Mouse (Mus musculus): Measurements from ENCODE around the gene Zswim9. TPM values are rescaled to one million over a fixed set of nuclear protein-coding genes. Genes with fewer than 3 reads are reported as not detected.
"Not testable (repeated sequence)": the region's sequence is repeated elsewhere in the genome, so short reads cannot be mapped to it uniquely, and the experiment has no call there.

The Zswim9 gene
- polyA plus RNA-seq, 1 experiment from 2014 or later = 12.0 TPM

- 90% methylated on average over 11 of the region's 11 CpGs for WGBS
- H3K36me3 ChIP-seq = peaks cover 77% of the 10 kb centered on the region
Measured at GRCm38 (mm10) chr7:13293878-13294855, 15.6 kb upstream of the Zswim9 start.

GRCm38 (mm10) chr7:13291370-13291769 lies 12.8 kb upstream of the Zswim9 start:
- no peak overlapping the region for H3K4me2 ChIP-seq (replicated peaks)
- no peak overlapping the region for H3K27ac ChIP-seq
- no peak overlapping the region for H3K4me3 ChIP-seq
- no peaks in the 10 kb centered on the region for H3K4me1 ChIP-seq
- no peak overlapping the region for H3K9ac ChIP-seq
- no peaks in the 10 kb centered on the region for H3K9me3 ChIP-seq
- no peaks in the 10 kb centered on the region for H3K27me3 ChIP-seq (replicated peaks)
- no peak for ATAC-seq (ENCODE audit: low FRiP score, low read depth)
- WGBS = 86% methylated on average over 2 of the region's 2 CpGs
- H3K36me3 ChIP-seq = peaks cover 68% of the 10 kb centered on the region

More at GRCm38 (mm10) chr7:13293878-13294855, 15.6 kb upstream of the Zswim9 start:
- ATAC-seq (ENCODE audit: low FRiP score, low read depth) = no peak
- no peak overlapping the region for H3K4me3 ChIP-seq
- no peak overlapping the region for H3K27ac ChIP-seq
- H3K4me1 ChIP-seq = no peaks in the 10 kb centered on the region
- H3K4me2 ChIP-seq (replicated peaks) = no peak overlapping the region
- no peaks in the 10 kb centered on the region for H3K9me3 ChIP-seq
- no peak overlapping the region for H3K9ac ChIP-seq
- no peaks in the 10 kb centered on the region for H3K27me3 ChIP-seq (replicated peaks)

- H3K36me3 ChIP-seq = peaks cover 67% of the 10 kb centered on the region
- H3K27me3 ChIP-seq (replicated peaks) = no peaks in the 10 kb centered on the region
- H3K4me3 ChIP-seq = no peak overlapping the region
- H3K27ac ChIP-seq = no peak overlapping the region
- WGBS = 88% methylated on average over 1 of the region's 1 CpGs
- no peak for ATAC-seq (ENCODE audit: low FRiP score, low read depth)
- H3K4me2 ChIP-seq (replicated peaks) = no peak overlapping the region
- H3K9ac ChIP-seq = no peak overlapping the region
- no peaks in the 10 kb centered on the region for H3K9me3 ChIP-seq
- no peaks in the 10 kb centered on the region for H3K4me1 ChIP-seq
Measured at GRCm38 (mm10) chr7:13290041-13290675, 11.6 kb upstream of the Zswim9 start.

DNA sequence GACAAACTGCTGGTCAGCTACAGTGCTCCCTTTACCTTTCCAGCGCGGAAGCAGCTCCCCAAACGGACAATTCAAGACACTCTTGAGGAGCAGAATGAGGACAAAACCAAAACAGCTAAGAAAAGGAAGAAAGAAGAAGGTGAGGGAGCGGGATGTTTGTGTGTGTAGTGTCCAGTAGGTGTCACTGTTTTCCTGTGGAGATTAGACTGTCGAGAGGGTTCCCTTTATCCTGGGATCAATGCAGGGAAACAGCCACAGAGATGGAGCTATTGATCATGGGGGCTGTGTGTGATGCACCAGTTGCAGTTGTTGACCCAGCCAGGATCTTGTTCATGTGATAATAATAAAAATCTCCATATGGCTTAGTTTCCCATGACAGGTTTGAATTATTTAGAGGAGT lies 10.1 kb upstream of the Zswim9 start:
- no peaks in the 10 kb centered on the region for H3K4me1 ChIP-seq
- peak; percentile 63; the same call in 1 of the 2 replicates for ATAC-seq (ENCODE audit: low FRiP score, low read depth)
- 48% methylated on average over 5 of the region's 5 CpGs for WGBS

GRCm38 (mm10) chr7:13278957-13279356 lies 436 bp upstream of the Zswim9 start:
- not testable (repeated sequence) for H3K27ac ChIP-seq; H3K9me3 ChIP-seq; H3K27me3 ChIP-seq (replicated peaks); H3K4me1 ChIP-seq
- Histone ChIP-seq H3K4me2 (replicated peaks) (peak overlapping the region; percentile 65), H3K9ac (peak overlapping the region; percentile 75), H3K4me3 (peak overlapping the region; percentile 60), H3K36me3 (peaks cover 33% of the 10 kb centered on the region)
- under 1% methylated on average over 21 of the region's 29 CpGs for WGBS
- peak; percentile 72 for ATAC-seq (ENCODE audit: low FRiP score, low read depth)

More for the DNA sequence above, 10.1 kb upstream of the Zswim9 start:
- Histone ChIP-seq H3K4me3 (no peak overlapping the region), H3K27me3 (replicated peaks) (no peaks in the 10 kb centered on the region), H3K9ac (no peak overlapping the region), H3K9me3 (no peaks in the 10 kb centered on the region), H3K27ac (no peak overlapping the region), H3K4me2 (replicated peaks) (no peak overlapping the region), H3K36me3 (peaks cover 68% of the 10 kb centered on the region)

DNA sequence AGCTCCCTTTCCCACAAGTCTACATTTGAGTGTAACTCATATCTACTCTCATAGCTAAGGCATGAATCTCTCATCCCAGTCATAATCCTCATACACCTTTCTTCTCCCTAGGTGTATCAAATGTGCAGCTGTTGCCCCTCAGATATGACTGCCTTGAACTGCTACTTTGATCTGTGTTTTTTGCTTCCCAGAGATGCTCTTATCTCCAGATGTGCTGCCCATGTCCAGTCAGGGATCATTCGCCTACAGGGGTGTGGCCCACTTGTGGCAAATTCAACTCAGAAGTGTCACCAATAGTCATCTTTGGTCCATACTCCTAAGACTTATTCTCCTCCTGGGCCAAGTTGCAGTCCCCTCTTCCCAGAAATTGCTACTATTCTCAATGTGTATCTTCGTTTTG lies 688 bp downstream of the Zswim9 start:
- peak overlapping the region; percentile 75 for H3K9ac ChIP-seq
- peak overlapping the region; percentile 65 for H3K4me2 ChIP-seq (replicated peaks)
- peak overlapping the region; percentile 60 for H3K4me3 ChIP-seq
- WGBS = 38% methylated on average over 2 of the region's 2 CpGs
- H3K27ac ChIP-seq = no peak overlapping the region
- H3K27me3 ChIP-seq (replicated peaks) = no peaks in the 10 kb centered on the region
- no peak; the same call in 1 of the 2 replicates for ATAC-seq (ENCODE audit: low FRiP score, low read depth)
- H3K36me3 ChIP-seq = peaks cover 33% of the 10 kb centered on the region
- peaks cover 4% of the 10 kb centered on the region; the same call in 1 of the 2 replicates for H3K4me1 ChIP-seq
- H3K9me3 ChIP-seq = no peaks in the 10 kb centered on the region

GRCm38 (mm10) chr7:13277081-13277480 lies 1.4 kb downstream of the Zswim9 start, which contains the start of gene Lig1:
Gene Lig1 (plus strand): TSS chr7:13277283.
- Histone ChIP-seq H3K4me1 (peaks cover 4% of the 10 kb centered on the region; the same call in 1 of the 2 replicates), H3K9me3 (no peaks in the 10 kb centered on the region), H3K36me3 (peaks cover 33% of the 10 kb centered on the region), H3K27me3 (replicated peaks) (no peaks in the 10 kb centered on the region), H3K9ac (peak within 1 kb of the TSS; percentile 75), H3K4me3 (peak within 1 kb of the TSS; percentile 60), H3K27ac (no peak within 1 kb of the TSS), H3K4me2 (replicated peaks) (peak within 1 kb of the TSS; percentile 65)
- 97% methylated on average over 16 of the region's 16 CpGs for WGBS
- no peak for ATAC-seq (ENCODE audit: low FRiP score, low read depth)

DNA sequence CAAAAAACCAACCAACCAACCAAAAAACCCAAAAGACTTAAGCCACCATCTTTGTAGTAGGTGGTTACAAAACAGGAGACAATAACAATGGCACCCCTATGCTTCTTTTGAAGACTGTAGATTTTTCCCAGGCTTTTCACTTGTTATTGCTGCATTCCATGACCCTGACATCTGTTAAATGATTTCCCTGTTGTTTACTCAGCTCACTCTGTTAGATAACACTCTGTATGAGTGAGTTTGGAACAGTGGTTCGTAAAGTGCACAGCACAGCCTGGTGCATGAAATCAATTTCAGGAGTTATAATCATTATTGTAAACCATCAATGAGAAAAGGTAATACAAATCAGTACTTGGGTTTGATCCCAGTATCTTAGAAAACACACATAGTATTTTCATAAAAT lies 6.8 kb downstream of the Zswim9 start:
- WGBS = 84% methylated on average over 1 of the region's 1 CpGs

GRCm38 (mm10) chr7:13269394-13269793 lies 9.1 kb downstream of the Zswim9 start:
- Histone ChIP-seq H3K36me3 (peaks cover 4% of the 10 kb centered on the region), H3K4me3 (no peak overlapping the region), H3K4me1 (no peaks in the 10 kb centered on the region), H3K9me3 (no peaks in the 10 kb centered on the region), H3K9ac (no peak overlapping the region), H3K4me2 (replicated peaks) (no peak overlapping the region), H3K27ac (no peak overlapping the region), H3K27me3 (replicated peaks) (no peaks in the 10 kb centered on the region)
- ATAC-seq (ENCODE audit: low FRiP score, low read depth) = no peak
- WGBS = 77% methylated on average over 11 of the region's 11 CpGs

More for the DNA sequence above, 6.8 kb downstream of the Zswim9 start:
- no peaks in the 10 kb centered on the region for H3K4me1 ChIP-seq
- no peak overlapping the region for H3K4me2 ChIP-seq (replicated peaks)
- H3K9me3 ChIP-seq = no peaks in the 10 kb centered on the region
- H3K27me3 ChIP-seq (replicated peaks) = no peaks in the 10 kb centered on the region
- no peak overlapping the region for H3K27ac ChIP-seq
- peaks cover 22% of the 10 kb centered on the region for H3K36me3 ChIP-seq
- no peak overlapping the region for H3K4me3 ChIP-seq
- no peak for ATAC-seq (ENCODE audit: low FRiP score, low read depth)
- H3K9ac ChIP-seq = no peak overlapping the region

GRCm38 (mm10) chr7:13268749-13269260 lies 9.7 kb downstream of the Zswim9 start:
- 92% methylated on average over 4 of the region's 4 CpGs for WGBS
- no peak overlapping the region for H3K4me2 ChIP-seq (replicated peaks)
- no peak overlapping the region for H3K4me3 ChIP-seq
- no peak for ATAC-seq (ENCODE audit: low FRiP score, low read depth)
- peaks cover 4% of the 10 kb centered on the region for H3K36me3 ChIP-seq
- no peak overlapping the region for H3K27ac ChIP-seq
- H3K4me1 ChIP-seq = no peaks in the 10 kb centered on the region
- no peak overlapping the region for H3K9ac ChIP-seq
- H3K27me3 ChIP-seq (replicated peaks) = no peaks in the 10 kb centered on the region
- H3K9me3 ChIP-seq = no peaks in the 10 kb centered on the region

DNA sequence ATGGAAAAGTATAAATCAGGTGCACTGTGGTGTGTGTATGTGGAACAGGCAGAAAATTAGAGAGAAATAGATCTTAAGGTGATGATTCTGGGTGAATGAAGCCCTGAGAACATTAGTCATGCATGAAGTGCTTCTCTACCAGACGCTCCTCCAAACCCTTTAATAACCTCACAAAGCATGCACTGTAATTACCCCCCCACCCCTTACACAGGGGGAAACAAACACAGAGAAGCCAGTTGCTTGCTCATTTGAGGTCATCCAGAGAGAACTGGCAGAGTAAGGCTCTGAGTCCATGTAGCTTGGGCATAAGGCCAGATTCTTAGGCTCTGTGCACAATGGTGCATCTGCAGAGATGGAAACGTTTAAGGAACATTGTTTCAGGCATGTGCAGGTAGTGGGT lies 14.1 kb downstream of the Zswim9 start:
- Histone ChIP-seq H3K4me2 (replicated peaks) (no peak overlapping the region), H3K9ac (no peak overlapping the region), H3K4me3 (no peak overlapping the region), H3K4me1 (no peaks in the 10 kb centered on the region), H3K27me3 (replicated peaks) (no peaks in the 10 kb centered on the region), H3K27ac (no peak overlapping the region), H3K9me3 (no peaks in the 10 kb centered on the region), H3K36me3 (peaks cover 4% of the 10 kb centered on the region)
- peak; percentile 8; the same call in 1 of the 2 replicates for ATAC-seq (ENCODE audit: low FRiP score, low read depth)
- 54% methylated on average over 2 of the region's 2 CpGs for WGBS

GRCm38 (mm10) chr7:13263851-13264250 lies 14.7 kb downstream of the Zswim9 start:
- 0 out of 2 replicates have a peak, but pooled peaks have one; percentile 35 for ATAC-seq (ENCODE audit: low FRiP score, low read depth)
- H3K36me3 ChIP-seq = peaks cover 4% of the 10 kb centered on the region; the same call in 1 of the 2 replicates

More at GRCm38 (mm10) chr7:13263851-13264250, 14.7 kb downstream of the Zswim9 start:
- H3K4me1 ChIP-seq = no peaks in the 10 kb centered on the region
- no peak overlapping the region for H3K27ac ChIP-seq
- WGBS = 81% methylated on average over 5 of the region's 5 CpGs
- no peak overlapping the region for H3K4me3 ChIP-seq
- H3K4me2 ChIP-seq (replicated peaks) = no peak overlapping the region
- H3K27me3 ChIP-seq (replicated peaks) = no peaks in the 10 kb centered on the region
- H3K9me3 ChIP-seq = no peaks in the 10 kb centered on the region
- no peak overlapping the region for H3K9ac ChIP-seq
